Mouse (Mus musculus) forebrain, embryonic 13.5 days (tissue): Measurements from ENCODE around the gene Myt1l. TPM values are rescaled to one million over a fixed set of nuclear protein-coding genes. Genes with fewer than 3 reads are reported as not detected.

Source experiments
- ATAC-seq: fragments of 200-750 bp; cut with Nextera tagmentation; 2 replicates; pipeline ENCODE4 v1.8.0; 2017
- H3K27ac ChIP-seq: fragments of 300-500 bp; sonication (generic); 2 replicates; pipeline ENCODE4 v1.5.1; 2015; ENCODE audit warnings: inconsistent platforms, mild to moderate bottlenecking, moderate library complexity
- H3K27me3 ChIP-seq: fragments of 300-500 bp; sonication (generic); 2 replicates; pipeline ENCODE4 v1.6.1; 2015; ENCODE audit warnings: mild to moderate bottlenecking, inconsistent platforms
- H3K36me3 ChIP-seq: fragments of 300-500 bp; sonication (generic); 2 replicates; pipeline ENCODE4 v1.6.1; 2015; ENCODE audit warnings: mild to moderate bottlenecking, inconsistent platforms; ENCODE audit not compliant: poor library complexity, severe bottlenecking
- H3K4me1 ChIP-seq: fragments of 300-500 bp; sonication (generic); 2 replicates; pipeline ENCODE4 v1.6.1; 2015; ENCODE audit warnings: inconsistent platforms
- H3K4me2 ChIP-seq: fragments of 300-500 bp; sonication (generic); 2 replicates; pipeline ENCODE4 v1.6.1; 2015; ENCODE audit warnings: inconsistent platforms, mild to moderate bottlenecking, moderate library complexity
- H3K4me3 ChIP-seq: fragments of 300-500 bp; sonication (generic); 2 replicates; pipeline ENCODE4 v1.5.1; 2015; ENCODE audit warnings: mild to moderate bottlenecking, inconsistent platforms
- H3K9ac ChIP-seq: fragments of 300-500 bp; sonication (generic); 2 replicates; pipeline ENCODE4 v1.6.1; 2015; ENCODE audit warnings: mild to moderate bottlenecking, inconsistent platforms
- H3K9me3 ChIP-seq: fragments of 300-500 bp; sonication (generic); replicated peaks from 2 replicates; pipeline ENCODE4 v1.6.1; 2016; ENCODE audit warnings: inconsistent platforms
- WGBS: fragments of 180-500 bp; shearing (Covaris S2); methylation state at CpG from one replicate; pipeline ENCODE4 v1.1.7; 2015; 5-methylcytosine and 5-hydroxymethylcytosine counted together
- polyA plus RNA-seq: library from polyadenylated mRNA; unstranded; fragments of >200 nt; fragmentation: Nextera tagmentation; extraction: Ambion mirVana; gene quantifications from 2 replicates; pipeline ENCODE4 v1.2.1, GENCODE M21; 2015

Myt1l gene
- polyA plus RNA-seq, 1 experiment from 2014 or later = 116 TPM

DNA sequence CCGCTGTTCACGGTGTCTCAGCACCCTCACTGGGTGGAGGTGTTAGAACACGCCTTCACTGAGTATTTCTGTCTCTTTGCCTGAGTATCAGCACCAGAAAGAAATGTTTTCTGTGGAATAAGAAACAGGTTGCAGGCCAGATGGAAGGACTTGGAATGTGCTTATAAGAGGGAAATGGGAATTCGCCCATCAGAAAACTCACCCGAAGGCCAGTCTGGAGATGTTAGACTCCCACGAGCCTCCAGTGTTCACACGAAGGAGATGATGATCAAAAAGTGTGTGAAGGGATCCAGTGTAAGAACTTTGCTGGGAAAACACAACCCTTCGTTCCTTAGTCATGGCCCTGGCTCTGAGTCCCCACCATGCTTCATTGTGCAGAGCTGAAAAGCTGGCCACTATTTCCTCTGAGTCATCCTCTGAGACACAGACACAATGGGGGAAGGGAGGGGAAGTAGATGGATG lies 406.0 kb downstream of the Myt1l start:
- Histone ChIP-seq H3K36me3 (no peaks in the 10 kb centered on the region), H3K9ac (no peak overlapping the region), H3K4me2 (no peak overlapping the region), H3K27ac (no peak overlapping the region), H3K9me3 (no peaks in the 10 kb centered on the region), H3K27me3 (0 out of 2 replicates have a peak, but pooled peaks cover 4% of the 10 kb centered on the region), H3K4me1 (peaks cover 11% of the 10 kb centered on the region), H3K4me3 (no peak overlapping the region)
- ATAC-seq = no peak
- whole genome bisulfite sequencing = 75% methylated on average over 8 of the region's 8 CpGs

DNA sequence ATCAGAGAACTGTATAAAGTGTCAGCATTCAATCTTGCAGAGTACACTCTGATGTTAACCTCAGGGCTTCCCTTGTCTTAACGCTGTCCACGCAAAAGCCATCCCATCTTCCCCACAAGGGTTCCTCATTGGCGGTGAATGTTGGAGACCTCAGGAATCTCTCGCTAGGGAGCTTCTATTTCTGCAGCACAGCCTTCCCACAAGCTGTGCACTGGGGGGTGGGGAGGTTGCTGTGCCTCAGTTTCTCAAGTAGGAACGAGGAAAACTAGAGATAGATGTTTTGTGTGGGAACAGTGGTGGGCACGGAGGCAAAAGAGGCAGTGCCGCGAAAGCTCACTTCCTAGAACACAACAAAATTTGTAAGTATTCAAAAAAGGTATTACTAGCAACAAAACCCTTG lies 409.1 kb downstream of the Myt1l start, which contains the start of gene Pxdn:
Gene Pxdn (plus strand): TSS at position 301 of the 400 bp plus-strand sequence.
- 22% methylated on average over 8 of the region's 8 CpGs for WGBS
- peak within 1 kb of the TSS; percentile 96 for H3K9ac ChIP-seq
- 0 out of 2 replicates have a peak, but pooled peaks cover 4% of the 10 kb centered on the region for H3K27me3 ChIP-seq
- peak within 1 kb of the TSS; percentile 78 for H3K4me3 ChIP-seq
- no peak for ATAC-seq
- H3K4me2 ChIP-seq = peak within 1 kb of the TSS; percentile 89
- H3K9me3 ChIP-seq = 0 out of 2 replicates have a peak, but pooled peaks cover 4% of the 10 kb centered on the region
- peaks cover 6% of the 10 kb centered on the region; the same call in 1 of the 2 replicates for H3K36me3 ChIP-seq
- H3K27ac ChIP-seq = peak within 1 kb of the TSS; percentile 93
- peaks cover 34% of the 10 kb centered on the region for H3K4me1 ChIP-seq

DNA sequence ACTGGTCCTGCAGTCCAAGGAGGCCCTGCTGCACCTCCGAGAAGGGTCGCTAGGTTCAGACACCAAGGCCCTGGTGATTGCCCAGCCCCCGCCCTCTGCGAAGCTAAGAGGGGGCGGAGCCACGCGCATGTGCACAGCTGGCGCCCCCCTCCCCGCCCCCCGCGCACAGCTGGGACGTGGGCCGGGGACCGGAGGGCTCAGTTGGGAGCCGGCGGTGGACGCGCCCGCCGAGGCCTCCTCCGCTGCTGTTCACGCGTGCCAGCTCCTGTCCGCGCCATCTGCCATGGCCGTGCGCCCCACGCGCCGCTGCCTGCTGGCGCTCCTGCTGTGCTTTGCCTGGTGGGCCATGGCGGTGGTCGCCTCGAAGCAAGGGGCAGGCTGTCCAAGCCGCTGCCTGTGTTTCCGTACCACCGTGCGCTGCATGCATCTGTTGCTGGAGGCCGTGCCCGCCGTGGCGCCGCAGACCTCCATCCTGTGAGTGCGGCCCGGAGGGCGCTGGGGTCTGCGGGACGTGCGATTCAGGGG lies 409.7 kb downstream of the Myt1l start:
- ATAC-seq = peak; percentile 85
- peak overlapping the region; percentile 93 for H3K27ac ChIP-seq
- 1% methylated on average over 40 of the region's 49 CpGs for WGBS
- H3K4me2 ChIP-seq = peak overlapping the region; percentile 89
- H3K27me3 ChIP-seq = 0 out of 2 replicates have a peak, but pooled peaks cover 4% of the 10 kb centered on the region
- peak overlapping the region; percentile 96 for H3K9ac ChIP-seq
- 0 out of 2 replicates have a peak, but pooled peaks cover 4% of the 10 kb centered on the region for H3K9me3 ChIP-seq
- H3K36me3 ChIP-seq = peaks cover 6% of the 10 kb centered on the region; the same call in 1 of the 2 replicates
- H3K4me1 ChIP-seq = peaks cover 34% of the 10 kb centered on the region
- H3K4me3 ChIP-seq = peak overlapping the region; percentile 78

DNA sequence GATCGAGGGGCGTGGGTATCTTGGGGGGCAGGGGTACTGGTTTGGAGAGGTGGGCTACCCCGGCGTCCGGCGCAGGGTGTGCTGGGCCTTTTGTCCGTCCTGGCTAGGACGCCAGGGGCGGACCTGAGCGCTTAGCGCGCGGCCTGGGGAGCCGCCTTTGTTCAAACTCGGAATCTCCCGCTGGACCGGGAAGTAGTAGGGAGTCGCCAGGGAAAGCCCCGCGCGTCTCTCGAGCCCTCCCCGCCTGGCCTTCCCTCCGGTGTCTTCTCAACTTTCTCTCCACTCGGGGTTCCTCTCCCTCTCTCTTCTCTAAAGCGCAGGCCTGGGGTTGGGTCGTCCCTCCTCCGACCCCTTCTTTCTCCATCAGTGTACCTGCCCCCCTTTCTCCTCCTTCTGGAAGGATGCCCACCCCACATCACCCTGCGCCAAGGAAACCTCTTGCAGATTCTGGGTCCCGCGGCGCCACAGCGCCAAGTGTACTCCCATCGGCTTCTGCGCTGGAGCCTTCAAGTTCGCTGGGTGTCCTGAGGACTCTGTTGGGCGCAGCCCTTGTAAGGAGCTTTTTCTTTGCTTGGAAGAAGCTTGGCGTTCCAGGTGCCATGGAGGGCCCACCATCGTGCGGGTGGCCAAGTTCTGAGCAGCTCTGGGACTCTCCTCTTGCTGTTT lies 410.3 kb downstream of the Myt1l start:
- Histone ChIP-seq H3K36me3 (peaks cover 6% of the 10 kb centered on the region; the same call in 1 of the 2 replicates), H3K9me3 (0 out of 2 replicates have a peak, but pooled peaks cover 4% of the 10 kb centered on the region), H3K4me3 (peak overlapping the region; percentile 78), H3K4me1 (peaks cover 34% of the 10 kb centered on the region), H3K27ac (peak overlapping the region; percentile 93), H3K27me3 (0 out of 2 replicates have a peak, but pooled peaks cover 4% of the 10 kb centered on the region), H3K4me2 (peak overlapping the region; percentile 89), H3K9ac (peak overlapping the region; percentile 96)
- ATAC-seq = peak; percentile 80
- WGBS = under 1% methylated on average over 40 of the region's 40 CpGs

DNA sequence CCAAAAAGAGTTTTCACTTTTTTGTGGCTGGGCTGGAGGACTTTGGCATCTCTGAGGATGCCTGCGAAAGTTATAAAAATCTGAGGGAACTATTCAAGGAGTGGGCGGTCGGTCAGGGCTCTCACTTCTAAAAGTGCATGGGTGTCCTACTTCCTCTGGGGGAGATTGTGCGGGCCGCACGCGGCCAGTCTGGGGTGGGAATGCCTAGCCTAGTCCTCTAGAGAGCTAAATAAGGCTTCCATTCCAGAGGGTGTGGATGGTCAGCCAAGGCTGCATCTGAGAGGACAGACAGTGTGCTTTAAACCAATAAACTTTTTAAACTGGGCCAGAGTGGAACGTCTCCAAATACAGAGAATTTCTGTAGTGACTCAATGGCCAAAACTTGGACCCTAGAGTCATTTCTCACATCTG lies 411.1 kb downstream of the Myt1l start:
- 4% methylated on average over 8 of the region's 8 CpGs for WGBS
- Histone ChIP-seq H3K4me2 (peak overlapping the region; percentile 89), H3K27me3 (0 out of 2 replicates have a peak, but pooled peaks cover 4% of the 10 kb centered on the region), H3K9ac (peak overlapping the region; percentile 96), H3K36me3 (peaks cover 6% of the 10 kb centered on the region; the same call in 1 of the 2 replicates), H3K27ac (peak overlapping the region; percentile 93), H3K4me1 (peaks cover 36% of the 10 kb centered on the region), H3K4me3 (peak overlapping the region; percentile 78), H3K9me3 (0 out of 2 replicates have a peak, but pooled peaks cover 4% of the 10 kb centered on the region)
- no peak for ATAC-seq

DNA sequence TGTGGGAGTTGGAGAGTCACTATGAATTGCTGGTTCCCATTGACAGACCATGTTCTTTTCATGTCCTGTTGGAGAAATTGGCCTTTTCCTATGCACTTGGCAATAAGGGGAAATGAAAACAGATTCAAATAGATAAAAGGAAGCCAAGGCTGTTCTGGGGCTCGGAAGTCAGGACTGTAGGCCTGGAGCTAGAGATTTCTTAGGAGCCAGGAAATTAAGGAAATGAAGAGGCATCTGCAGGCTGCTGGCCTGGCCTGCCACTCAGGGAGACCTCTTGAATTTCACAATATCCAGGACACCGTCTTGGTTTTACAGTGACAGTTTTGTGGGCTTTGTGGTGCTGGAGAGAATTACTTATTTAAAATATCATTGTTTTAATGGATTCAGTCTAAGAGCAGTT lies 414.3 kb downstream of the Myt1l start:
- WGBS = 93% methylated on average over 2 of the region's 2 CpGs
- Histone ChIP-seq H3K9ac (no peak overlapping the region), H3K4me1 (peaks cover 41% of the 10 kb centered on the region), H3K27ac (no peak overlapping the region), H3K4me2 (no peak overlapping the region), H3K9me3 (0 out of 2 replicates have a peak, but pooled peaks cover 4% of the 10 kb centered on the region), H3K36me3 (peaks cover 9% of the 10 kb centered on the region; the same call in 1 of the 2 replicates), H3K27me3 (no peaks in the 10 kb centered on the region), H3K4me3 (no peak overlapping the region)
- no peak for ATAC-seq

DNA sequence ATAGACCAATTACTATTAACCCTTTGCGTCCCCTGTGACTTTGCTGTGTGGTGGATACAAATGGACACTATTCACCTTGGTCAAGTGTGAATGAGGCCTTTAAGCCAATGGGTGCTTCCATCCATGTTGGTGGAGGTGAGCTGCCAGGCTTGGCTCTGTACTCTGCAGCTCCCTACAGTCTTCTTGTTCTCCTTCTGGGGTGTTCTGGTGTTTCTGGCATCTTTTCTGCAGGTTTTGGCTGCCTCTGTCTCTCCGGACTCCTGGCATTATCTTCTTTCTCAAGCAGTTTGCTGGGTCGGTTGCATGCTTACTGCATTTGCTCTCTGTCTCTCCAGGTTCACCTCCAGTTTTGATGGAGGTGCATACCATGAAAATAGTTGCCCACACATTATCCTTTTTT lies 416.5 kb downstream of the Myt1l start:
- WGBS = 87% methylated on average over 3 of the region's 3 CpGs
- 0 out of 2 replicates have a peak, but pooled peaks cover 4% of the 10 kb centered on the region for H3K9me3 ChIP-seq
- H3K4me2 ChIP-seq = no peak overlapping the region
- no peaks in the 10 kb centered on the region for H3K27me3 ChIP-seq
- peak overlapping the region; percentile 25; the same call in 1 of the 2 replicates for H3K27ac ChIP-seq
- peaks cover 28% of the 10 kb centered on the region for H3K4me1 ChIP-seq
- H3K9ac ChIP-seq = no peak overlapping the region
- no peak overlapping the region for H3K4me3 ChIP-seq
- no peak for ATAC-seq
- peaks cover 14% of the 10 kb centered on the region; the same call in 1 of the 2 replicates for H3K36me3 ChIP-seq

DNA sequence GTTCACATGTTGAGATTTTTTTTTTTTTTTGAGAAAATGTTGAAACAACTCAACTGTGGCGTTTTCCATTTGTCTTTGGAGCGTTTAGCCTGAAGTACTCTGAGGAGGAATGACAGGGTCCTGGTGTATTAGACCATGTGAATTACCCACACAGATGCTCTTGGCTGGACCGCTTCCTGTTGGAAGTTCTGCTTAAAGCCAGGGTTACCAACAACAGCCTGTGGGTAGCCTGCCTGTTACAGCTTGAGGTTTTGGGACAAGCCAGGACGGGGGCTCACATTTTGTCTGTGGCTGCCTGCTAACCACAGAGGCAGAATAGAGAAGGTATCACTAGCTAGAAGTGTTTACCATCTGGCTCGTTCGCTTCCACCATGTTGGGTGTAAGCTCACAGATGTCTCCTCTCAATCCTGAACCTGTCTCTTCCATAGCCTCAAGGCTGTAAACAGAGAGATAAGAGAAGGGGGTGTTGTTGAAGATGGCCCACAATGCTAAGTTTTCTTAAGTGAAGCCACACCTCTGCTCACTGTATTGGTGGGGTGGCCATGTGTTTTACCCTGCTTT lies 417.1 kb downstream of the Myt1l start:
- Histone ChIP-seq H3K27me3 (no peaks in the 10 kb centered on the region), H3K9me3 (0 out of 2 replicates have a peak, but pooled peaks cover 4% of the 10 kb centered on the region), H3K4me1 (peaks cover 22% of the 10 kb centered on the region), H3K36me3 (peaks cover 14% of the 10 kb centered on the region; the same call in 1 of the 2 replicates), H3K4me2 (no peak overlapping the region), H3K27ac (no peak overlapping the region), H3K9ac (no peak overlapping the region), H3K4me3 (no peak overlapping the region)
- ATAC-seq = no peak
- WGBS = 86% methylated on average over 6 of the region's 6 CpGs

DNA sequence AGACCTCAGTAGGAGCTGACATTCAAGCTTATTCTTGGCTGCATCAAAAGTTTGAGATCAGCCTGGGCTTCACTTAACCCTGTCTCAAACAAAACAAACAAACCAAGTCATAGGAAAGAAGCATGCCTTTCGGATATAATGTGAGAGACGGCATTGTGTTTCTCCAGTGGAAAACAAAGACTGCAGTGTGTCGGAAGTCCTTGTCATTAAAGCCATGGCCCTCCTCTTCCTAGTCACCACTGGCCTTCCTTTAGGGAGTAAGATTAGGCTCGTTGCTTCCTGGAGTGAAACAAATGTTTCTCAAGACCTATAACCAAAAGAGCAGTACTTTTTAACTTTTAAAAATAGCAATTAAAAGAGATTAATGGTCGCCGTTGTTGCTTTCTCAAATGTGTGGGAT lies 422.9 kb downstream of the Myt1l start:
- no peak for ATAC-seq
- H3K27me3 ChIP-seq = no peaks in the 10 kb centered on the region
- no peak overlapping the region for H3K4me3 ChIP-seq
- peaks cover 9% of the 10 kb centered on the region; the same call in 1 of the 2 replicates for H3K36me3 ChIP-seq
- H3K9ac ChIP-seq = no peak overlapping the region
- H3K4me1 ChIP-seq = peaks cover 50% of the 10 kb centered on the region
- H3K27ac ChIP-seq = no peak overlapping the region
- no peaks in the 10 kb centered on the region for H3K9me3 ChIP-seq
- 28% methylated on average over 6 of the region's 6 CpGs for WGBS
- H3K4me2 ChIP-seq = no peak overlapping the region

DNA sequence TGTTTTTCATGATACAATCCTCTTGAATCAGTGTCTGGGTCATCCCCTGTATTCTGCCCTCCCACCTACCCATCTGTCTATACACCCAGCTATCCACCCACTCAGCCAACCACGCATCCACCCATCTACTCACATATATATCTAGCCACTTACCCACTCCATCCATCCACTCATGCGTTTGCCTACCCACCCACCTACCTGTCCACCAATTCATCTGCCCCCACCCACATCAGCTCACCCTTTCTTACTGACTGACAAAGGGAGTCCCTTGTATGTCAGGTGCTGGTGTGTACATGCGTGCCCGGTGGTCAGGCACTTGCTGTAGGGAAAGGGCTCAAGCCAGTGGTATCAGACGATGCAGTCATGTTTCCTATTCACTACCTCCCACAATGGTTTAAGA lies 423.3 kb downstream of the Myt1l start:
- WGBS = 79% methylated on average over 5 of the region's 5 CpGs

DNA sequence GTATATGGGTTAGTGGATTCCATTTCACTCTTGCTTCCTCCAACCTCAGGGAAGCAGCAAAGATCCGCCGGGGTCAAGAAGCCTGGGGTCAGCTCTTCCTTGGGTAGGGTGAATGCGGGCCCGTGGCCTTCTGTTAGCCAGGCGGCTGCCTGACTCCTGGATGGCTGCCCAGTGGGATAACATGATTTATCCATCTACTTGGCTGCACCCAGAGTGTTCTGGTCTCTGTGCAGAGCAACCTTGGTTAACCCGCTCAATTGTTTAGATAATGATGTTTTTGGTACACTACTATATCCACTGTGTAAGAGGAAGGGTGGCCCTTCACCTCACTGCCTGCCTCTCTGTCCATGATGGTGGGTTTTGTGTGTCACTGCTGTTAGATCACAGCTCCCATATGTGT lies 423.9 kb downstream of the Myt1l start:
- H3K9ac ChIP-seq = no peak overlapping the region
- H3K4me1 ChIP-seq = peaks cover 49% of the 10 kb centered on the region
- H3K27me3 ChIP-seq = no peaks in the 10 kb centered on the region
- peaks cover 9% of the 10 kb centered on the region; the same call in 1 of the 2 replicates for H3K36me3 ChIP-seq
- no peaks in the 10 kb centered on the region for H3K9me3 ChIP-seq
- 85% methylated on average over 6 of the region's 6 CpGs for WGBS
- H3K27ac ChIP-seq = no peak overlapping the region
- no peak for ATAC-seq
- no peak overlapping the region for H3K4me2 ChIP-seq
- no peak overlapping the region for H3K4me3 ChIP-seq

More for the DNA sequence above, 423.3 kb downstream of the Myt1l start:
- no peak overlapping the region for H3K27ac ChIP-seq
- H3K9ac ChIP-seq = no peak overlapping the region
- no peak overlapping the region for H3K4me3 ChIP-seq
- H3K36me3 ChIP-seq = peaks cover 9% of the 10 kb centered on the region; the same call in 1 of the 2 replicates
- no peak for ATAC-seq
- peaks cover 50% of the 10 kb centered on the region for H3K4me1 ChIP-seq
- no peaks in the 10 kb centered on the region for H3K9me3 ChIP-seq
- H3K4me2 ChIP-seq = no peak overlapping the region
- H3K27me3 ChIP-seq = no peaks in the 10 kb centered on the region
